Mouse (Mus musculus) stomach, adult 2 months (tissue): Measurements from ENCODE around the gene Rhcg. TPM values are rescaled to one million over a fixed set of nuclear protein-coding genes. Genes with fewer than 3 reads are reported as not detected.

ENCODE experiments used
- polyA plus RNA-seq: library from polyadenylated mRNA; depleted of rRNA; stranded (reverse); fragments of >200 nt; gene quantifications from 2 replicates; pipeline ENCODE4 v1.2.3, GENCODE M21; 2012; rRNA removed

The Rhcg gene
- 0.14 TPM in 1 of 2 replicates, not detected in the other for polyA plus RNA-seq

DNA sequence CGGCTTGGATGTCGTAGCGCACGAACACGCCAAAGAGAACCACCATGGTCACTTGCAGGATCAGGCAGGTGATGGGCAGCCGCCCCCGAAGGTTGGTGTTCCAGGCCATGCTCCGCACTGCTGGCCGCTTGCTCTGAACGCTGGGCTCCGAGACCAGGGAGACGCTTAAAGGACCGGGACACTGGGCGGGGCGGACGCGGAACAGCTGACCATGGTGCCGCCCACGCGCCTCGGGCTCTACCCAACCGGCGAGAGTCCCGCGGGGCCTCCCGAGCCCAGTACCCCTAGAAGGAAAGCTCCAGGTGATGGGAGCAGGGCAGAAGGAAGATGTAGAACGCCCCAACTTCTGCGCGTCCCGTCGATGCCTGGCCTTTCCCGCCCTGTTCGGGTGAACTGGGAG lies at the start of gene Rhcg:
Gene Rhcg, minus strand, starts transcription at position 240 of the 400 bp plus-strand sequence.

DNA sequence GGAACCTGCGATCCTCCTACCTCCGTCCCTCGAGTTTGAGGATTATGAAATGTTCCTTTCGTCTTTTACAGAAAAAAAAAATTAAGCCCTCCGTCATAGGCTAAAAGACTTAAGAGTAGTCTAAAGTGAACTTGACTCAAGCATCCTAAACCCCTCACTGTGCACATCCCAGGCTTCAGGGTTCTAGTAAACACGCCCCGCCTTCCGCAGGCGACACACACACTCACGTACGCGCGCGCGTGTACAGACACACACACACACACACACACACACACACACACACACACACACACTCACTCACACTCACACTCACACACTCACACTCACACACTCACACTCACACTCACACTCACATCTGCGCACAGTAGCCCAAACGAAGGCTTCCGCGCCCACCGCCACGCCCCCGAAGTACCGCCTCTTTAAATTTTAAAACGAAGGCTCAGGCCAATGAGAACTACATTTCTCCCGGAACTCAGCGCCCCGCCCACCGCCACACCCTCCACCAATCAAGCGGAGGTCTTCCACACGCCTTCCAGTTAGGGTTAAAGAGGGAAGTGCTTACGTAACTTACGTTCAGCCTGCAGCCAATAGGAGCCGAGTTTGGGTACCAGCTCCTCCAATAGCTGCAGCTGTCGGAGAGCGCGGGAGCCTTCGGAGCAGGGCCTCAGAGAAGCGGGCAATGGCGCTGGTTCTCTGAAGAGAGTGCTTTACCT lies 42.3 kb upstream of the Rhcg start, which contains the start of gene Ticrr:
Gene Ticrr, plus strand, starts transcription at position 619 of the 713 bp plus-strand sequence.

Other genes with a start within 250 kb of the Rhcg start
- gene Rlbp1, start 230.6 kb downstream of the Rhcg start, polyA plus RNA-seq = 0.10 TPM in 1 of 2 replicates, not detected in the other
- 0.26 and 0.33 TPM in 2 replicates for gene Fanci, start 225.7 kb downstream of the Rhcg start, polyA plus RNA-seq
- 13.7 and 21.4 TPM in 2 replicates for gene Polg, start 151.3 kb downstream of the Rhcg start, polyA plus RNA-seq
- gene Ticrr, start 42.5 kb upstream of the Rhcg start, polyA plus RNA-seq = 0.35 and 0.48 TPM in 2 replicates
- gene Kif7, start 98.1 kb upstream of the Rhcg start, polyA plus RNA-seq = 0.94 and 0.96 TPM in 2 replicates
- 7.0 and 11.7 TPM in 2 replicates for gene Plin1, start 115.2 kb upstream of the Rhcg start, polyA plus RNA-seq
- 5.8 and 6.7 TPM in 2 replicates for gene Pex11a, start 125.5 kb upstream of the Rhcg start, polyA plus RNA-seq
- 0.04 and 0.30 TPM in 2 replicates for gene Wdr93, start 125.5 kb upstream of the Rhcg start, polyA plus RNA-seq
- gene Mesp1, start 176.1 kb upstream of the Rhcg start, polyA plus RNA-seq = 0.40 and 1.3 TPM in 2 replicates
- gene Mesp2, start 193.1 kb upstream of the Rhcg start, polyA plus RNA-seq = 2.2 and 2.5 TPM in 2 replicates
- gene Anpep, start 243.4 kb upstream of the Rhcg start, polyA plus RNA-seq = 86.7 and 119 TPM in 2 replicates